Mouse (Mus musculus): Measurements from ENCODE around the gene Krt72.

Gene Krt72

DNA sequence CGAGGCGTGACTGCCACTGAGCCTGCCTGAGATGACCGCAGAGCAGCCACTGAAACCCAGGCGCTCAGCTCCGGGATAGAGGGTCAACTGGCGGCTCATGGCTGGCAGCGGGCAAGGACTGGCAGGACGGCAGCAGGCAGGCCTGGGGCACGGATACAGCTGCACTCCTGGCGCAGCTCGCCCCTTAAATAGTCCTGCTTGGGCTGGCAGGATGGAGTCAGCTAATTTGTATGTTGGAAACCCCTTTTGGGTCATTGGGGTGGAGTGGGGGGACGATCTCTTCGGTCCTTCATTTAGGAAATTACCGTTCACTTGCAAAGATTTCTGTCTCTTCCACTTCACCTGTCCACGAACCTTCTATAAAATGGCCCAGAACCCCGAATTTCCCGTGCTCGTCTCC is at the start of gene Krt72:
TSS of gene Krt72 (minus strand) at position 101 of the 400 bp plus-strand sequence.
- DNase-seq (ENCODE audit: low spot score in 2 of 2), result no peak

GRCm38 (mm10) chr15:101834784-101835328 is 48.6 kb upstream of the Krt72 start:
- DNase-seq (ENCODE audit: low spot score in 2 of 2), result no peak

DNA sequence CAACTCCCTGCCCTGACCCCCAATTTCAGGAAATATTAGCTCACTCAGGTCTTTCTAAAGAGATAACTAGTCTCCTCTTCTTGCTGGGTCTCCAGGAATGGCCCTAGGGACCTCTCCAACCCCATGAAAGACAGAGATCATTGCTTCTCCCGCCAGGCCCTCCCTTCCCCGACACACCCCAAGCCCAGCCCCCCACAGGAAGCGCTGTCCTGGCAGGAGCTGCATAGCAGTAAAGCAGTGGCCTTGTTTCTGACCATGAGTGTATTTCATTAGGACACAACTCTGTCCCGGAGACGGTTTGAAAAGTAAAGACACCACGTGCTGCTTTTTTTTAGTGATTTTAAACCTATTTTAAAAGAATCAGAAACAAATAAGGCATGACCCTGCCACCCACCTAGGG is 46.9 kb upstream of the Krt72 start:
- no peak for DNase-seq (ENCODE audit: low spot score in 2 of 2)

- DNase-seq (ENCODE audit: low spot score in 2 of 2), result no peak
Measured at GRCm38 (mm10) chr15:101829441-101829840, 43.2 kb upstream of the Krt72 start.

- DNase-seq (ENCODE audit: low spot score in 2 of 2), result no peak
Measured at GRCm38 (mm10) chr15:101821786-101822185, 35.5 kb upstream of the Krt72 start.

DNA sequence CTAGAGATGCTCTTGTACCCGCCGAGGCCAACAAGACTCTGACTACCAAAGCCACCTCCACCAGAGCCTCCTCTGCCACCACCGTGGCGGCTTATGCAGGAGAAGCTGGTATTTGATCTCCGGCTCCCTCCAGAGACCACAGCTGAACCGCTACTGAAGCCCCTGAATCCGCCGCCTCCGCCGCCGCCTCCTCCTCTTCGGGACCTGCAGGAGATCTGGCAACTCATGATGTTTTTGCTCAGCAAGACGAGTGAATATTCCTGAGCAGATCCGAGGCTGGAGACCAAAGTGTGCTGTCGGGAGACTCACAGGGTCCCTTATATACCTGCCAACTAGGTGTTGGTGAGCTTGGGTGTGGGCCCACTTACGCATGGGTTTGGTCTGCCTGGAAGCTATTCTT is 31.6 kb upstream of the Krt72 start, which contains the start of gene Krt2:
TSS of gene Krt2 (minus strand) at position 295 of the 400 bp plus-strand sequence.
- no peak for DNase-seq (ENCODE audit: low spot score in 2 of 2)

DNA sequence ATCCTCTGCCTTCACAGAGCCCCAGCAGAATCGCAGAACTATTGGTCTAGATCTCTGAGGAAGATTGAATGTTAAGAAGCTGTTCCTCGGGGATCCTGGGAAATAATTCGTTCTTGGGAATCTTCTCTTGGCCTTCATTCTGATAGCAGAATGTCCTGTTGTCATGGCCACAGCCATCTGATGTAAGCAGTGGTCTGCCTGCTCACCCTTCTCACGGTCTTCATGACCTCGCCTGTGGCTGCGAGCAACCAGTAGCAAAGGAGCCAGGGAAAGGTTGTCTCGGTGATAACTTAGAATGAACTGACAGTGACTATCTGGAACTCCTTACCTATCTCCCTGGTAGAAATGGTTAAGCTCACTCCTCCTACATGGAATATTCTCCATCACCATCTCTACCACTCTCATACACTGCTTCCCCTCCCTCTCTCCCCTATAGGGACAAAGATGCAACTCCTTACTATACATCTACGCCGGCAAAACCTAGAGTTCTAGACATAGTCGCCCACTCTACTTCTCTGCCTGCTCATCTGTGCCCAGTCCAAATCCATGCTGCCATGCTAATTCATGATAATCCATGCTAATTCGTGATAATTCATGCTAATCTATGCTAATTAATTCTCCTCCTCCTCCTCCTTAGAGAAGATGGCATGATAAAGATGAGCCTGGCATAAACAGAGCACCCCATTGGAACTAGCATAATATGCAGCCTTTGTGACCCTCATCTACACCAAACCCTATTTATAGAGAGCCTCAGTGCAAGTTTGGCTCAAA is 17.0 kb upstream of the Krt72 start:
- DNase-seq (ENCODE audit: low spot score in 2 of 2), result no peak

DNA sequence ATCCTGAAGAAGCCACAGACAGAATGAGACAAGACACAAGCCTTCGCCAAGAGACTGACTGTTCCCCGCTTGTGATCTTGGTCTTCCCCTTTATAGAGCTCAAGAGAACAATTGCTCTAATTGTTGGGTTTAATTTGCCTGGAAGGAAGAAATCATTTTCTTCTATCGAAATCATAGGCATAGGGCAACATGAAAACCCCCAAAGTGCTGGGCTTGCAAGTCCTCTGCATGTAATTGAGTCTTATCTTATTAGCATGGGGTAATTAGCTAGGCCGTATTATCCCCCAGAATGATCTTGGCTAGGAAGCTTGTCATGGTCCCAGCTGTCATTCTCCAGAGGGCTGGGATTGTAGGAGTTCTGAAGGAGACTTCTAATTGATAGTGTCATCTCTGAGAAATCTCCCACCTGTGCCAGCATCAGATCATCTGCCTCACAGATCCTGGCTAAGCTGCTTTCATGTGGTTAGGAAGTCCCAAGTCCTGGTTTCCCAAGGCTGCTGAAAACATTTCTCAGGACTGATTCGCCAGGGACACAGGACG is 16.1 kb upstream of the Krt72 start, which contains the start of gene Krt73:
TSS of gene Krt73 (minus strand) at position 51 of the 540 bp plus-strand sequence.
- no peak for DNase-seq (ENCODE audit: low spot score in 2 of 2)

GRCm38 (mm10) chr15:101790867-101791266 is 4.6 kb upstream of the Krt72 start:
- DNase-seq (ENCODE audit: low spot score in 2 of 2), result no peak

- DNase-seq (ENCODE audit: low spot score in 2 of 2), result no peak
Measured at GRCm38 (mm10) chr15:101773420-101773819, 12.8 kb downstream of the Krt72 start.

GRCm38 (mm10) chr15:101772711-101773081 is 13.6 kb downstream of the Krt72 start:
- peak; percentile 58 to 81 for DNase-seq (ENCODE audit: low spot score in 2 of 2)

DNA sequence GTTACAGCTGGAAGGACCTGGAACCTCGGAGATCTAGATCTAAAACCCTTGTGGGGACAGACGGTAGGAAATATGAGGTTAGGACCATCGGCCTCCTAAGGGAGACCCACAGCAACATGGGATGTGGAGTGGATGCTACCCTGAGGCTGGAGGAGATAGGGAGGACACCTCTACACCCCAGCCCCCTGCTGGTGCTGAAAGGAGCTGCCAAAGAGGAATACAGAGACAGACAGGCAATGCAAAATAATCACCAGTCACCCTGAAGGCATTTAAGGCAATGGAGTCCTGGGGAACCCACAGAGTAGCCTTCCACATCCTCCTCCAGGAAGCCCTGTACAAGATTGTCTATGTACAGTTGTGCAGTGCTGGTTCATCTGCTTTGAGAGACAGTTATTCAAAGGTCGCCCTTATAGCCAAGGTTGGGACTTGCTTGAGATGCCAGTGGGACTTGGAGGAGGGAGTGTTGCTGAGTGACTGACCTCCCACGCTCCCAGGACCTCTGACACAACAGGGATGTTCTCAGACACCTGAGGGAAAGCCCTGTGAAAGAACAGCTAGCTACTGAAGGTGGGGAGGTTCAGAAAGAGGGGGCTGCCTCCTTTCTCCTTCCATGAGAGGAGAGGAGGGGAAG is 14.1 kb downstream of the Krt72 start:
- DNase-seq (ENCODE audit: low spot score in 2 of 2), result no peak

GRCm38 (mm10) chr15:101770226-101770625 is 16.0 kb downstream of the Krt72 start:
- no peak for DNase-seq (ENCODE audit: low spot score in 2 of 2)

DNA sequence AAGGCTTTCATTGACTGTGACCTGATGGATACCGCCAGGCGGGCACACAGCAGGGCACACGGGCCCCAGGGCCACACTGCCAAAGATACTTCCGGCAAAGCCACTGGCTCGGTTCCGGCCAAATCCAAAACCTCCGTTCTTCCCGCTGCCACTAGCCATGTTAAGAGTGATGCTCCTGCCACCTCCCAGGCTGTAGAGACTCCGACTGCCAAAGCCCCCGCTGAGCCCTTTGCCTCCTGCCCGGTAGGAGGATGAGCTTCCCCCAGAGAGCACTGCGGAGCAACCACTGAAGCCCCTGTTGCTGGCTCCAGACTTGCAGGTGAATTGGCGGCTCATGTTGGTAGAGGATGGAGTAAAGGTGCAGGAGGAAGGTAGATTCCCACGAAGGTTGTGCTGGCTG is 43.5 kb downstream of the Krt72 start, which contains the start of gene Krt71:
TSS of gene Krt71 (minus strand) at position 399 of the 400 bp plus-strand sequence.
- no peak for DNase-seq (ENCODE audit: low spot score in 2 of 2)

- no peak for DNase-seq (ENCODE audit: low spot score in 2 of 2)
Measured at GRCm38 (mm10) chr15:101737786-101738185, 48.5 kb downstream of the Krt72 start.

DNA sequence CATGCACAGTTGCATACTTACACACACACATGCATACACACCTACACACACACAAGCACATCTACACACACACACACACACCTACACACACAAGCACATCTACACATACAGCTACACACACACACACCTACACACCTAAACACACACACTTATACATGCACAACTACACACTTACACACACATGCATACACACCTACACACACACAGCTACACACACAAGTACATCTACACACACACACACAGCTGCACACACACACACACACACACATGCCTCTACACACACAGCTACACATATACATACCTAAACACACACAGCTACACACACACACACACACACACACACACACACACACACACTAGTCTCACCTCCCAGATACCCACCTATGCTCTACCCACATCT is 55.6 kb downstream of the Krt72 start:
- no peak for DNase-seq (ENCODE audit: low spot score in 2 of 2)

All from heart, adult 9 months (tissue).